Mouse (Mus musculus): ENCODE measurements around the gene Rnf215. TPM values are rescaled to one million over a fixed set of nuclear protein-coding genes. Genes with fewer than 3 reads are reported as not detected.

Rnf215 gene
- polyA plus RNA-seq (2012; rRNA removed) = 25.2 and 26.7 TPM in 2 replicates

- Histone ChIP-seq H3K4me1 (ENCODE audit: control insufficient read depth, insufficient read depth, low read length) (peaks cover 9% of the 10 kb centered on the region), H3K4me3 (ENCODE audit: insufficient read depth, low read depth, low read length) (peak within 1 kb of the TSS; percentile 85), H3K27ac (ENCODE audit: insufficient read depth, low read depth, low read length) (peak within 1 kb of the TSS; percentile 85), H3K36me3 (ENCODE audit: control insufficient read depth, insufficient read depth, low read length) (no peaks in the 10 kb centered on the region), H3K27me3 (replicated peaks; ENCODE audit: control insufficient read depth, insufficient read depth, low read length) (no peaks in the 10 kb centered on the region)
- DNase-seq = peak; percentile 94
- WGBS = under 1% methylated on average over 66 of the region's 66 CpGs
- peak; percentile 54 for TF ChIP-seq POLR2A (IDR thresholded peaks at IDR 0.05; ENCODE audit: low read depth, low read length)
- TF ChIP-seq CTCF (conservative IDR thresholded peaks at IDR 0.05; ENCODE audit: insufficient read depth, insufficient read length, low read depth, low read length) = peak; percentile 66
Measured at GRCm38 (mm10) chr11:4134986-4135935, at the start of gene Rnf215. TSS of gene Rnf215 (plus strand) at chr11:4135202.

GRCm38 (mm10) chr11:4086246-4086645 lies 48.8 kb upstream of the Rnf215 start:
- 48% methylated on average over 1 of the region's 1 CpGs for WGBS
- Histone ChIP-seq H3K36me3 (ENCODE audit: control insufficient read depth, insufficient read depth, low read length) (no peaks in the 10 kb centered on the region), H3K27me3 (replicated peaks; ENCODE audit: control insufficient read depth, insufficient read depth, low read length) (no peaks in the 10 kb centered on the region), H3K4me1 (ENCODE audit: control insufficient read depth, insufficient read depth, low read length) (no peaks in the 10 kb centered on the region), H3K27ac (ENCODE audit: insufficient read depth, low read depth, low read length) (no peak overlapping the region), H3K4me3 (ENCODE audit: insufficient read depth, low read depth, low read length) (no peak overlapping the region)
- DNase-seq = no peak
- TF ChIP-seq POLR2A (IDR thresholded peaks at IDR 0.05; ENCODE audit: low read depth, low read length) (no peak), CTCF (conservative IDR thresholded peaks at IDR 0.05; ENCODE audit: insufficient read depth, insufficient read length, low read depth, low read length) (no peak)

GRCm38 (mm10) chr11:4087267-4087666 lies 47.7 kb upstream of the Rnf215 start:
- Histone ChIP-seq H3K36me3 (ENCODE audit: control insufficient read depth, insufficient read depth, low read length) (peaks cover 3% of the 10 kb centered on the region; the same call in 1 of the 2 replicates), H3K4me3 (ENCODE audit: insufficient read depth, low read depth, low read length) (no peak overlapping the region), H3K27me3 (replicated peaks; ENCODE audit: control insufficient read depth, insufficient read depth, low read length) (no peaks in the 10 kb centered on the region), H3K4me1 (ENCODE audit: control insufficient read depth, insufficient read depth, low read length) (no peaks in the 10 kb centered on the region), H3K27ac (ENCODE audit: insufficient read depth, low read depth, low read length) (no peak overlapping the region)
- TF ChIP-seq POLR2A (IDR thresholded peaks at IDR 0.05; ENCODE audit: low read depth, low read length) (no peak), CTCF (conservative IDR thresholded peaks at IDR 0.05; ENCODE audit: insufficient read depth, insufficient read length, low read depth, low read length) (no peak)
- DNase-seq = no peak
- 68% methylated on average over 2 of the region's 2 CpGs for WGBS

- no peak for TF ChIP-seq POLR2A (IDR thresholded peaks at IDR 0.05; ENCODE audit: low read depth, low read length)
- TF ChIP-seq CTCF (conservative IDR thresholded peaks at IDR 0.05; ENCODE audit: insufficient read depth, insufficient read length, low read depth, low read length) = no peak
- Histone ChIP-seq H3K27me3 (replicated peaks; ENCODE audit: control insufficient read depth, insufficient read depth, low read length) (no peaks in the 10 kb centered on the region), H3K4me3 (ENCODE audit: insufficient read depth, low read depth, low read length) (peak overlapping the region; percentile 62; the same call in 1 of the 2 replicates), H3K27ac (ENCODE audit: insufficient read depth, low read depth, low read length) (no peak overlapping the region), H3K36me3 (ENCODE audit: control insufficient read depth, insufficient read depth, low read length) (peaks cover 3% of the 10 kb centered on the region; the same call in 1 of the 2 replicates), H3K4me1 (ENCODE audit: control insufficient read depth, insufficient read depth, low read length) (peaks cover 10% of the 10 kb centered on the region)
- 73% methylated on average over 18 of the region's 18 CpGs for WGBS
- peak; percentile 53 for DNase-seq
Measured at GRCm38 (mm10) chr11:4093459-4094377, 41.3 kb upstream of the Rnf215 start.

DNA sequence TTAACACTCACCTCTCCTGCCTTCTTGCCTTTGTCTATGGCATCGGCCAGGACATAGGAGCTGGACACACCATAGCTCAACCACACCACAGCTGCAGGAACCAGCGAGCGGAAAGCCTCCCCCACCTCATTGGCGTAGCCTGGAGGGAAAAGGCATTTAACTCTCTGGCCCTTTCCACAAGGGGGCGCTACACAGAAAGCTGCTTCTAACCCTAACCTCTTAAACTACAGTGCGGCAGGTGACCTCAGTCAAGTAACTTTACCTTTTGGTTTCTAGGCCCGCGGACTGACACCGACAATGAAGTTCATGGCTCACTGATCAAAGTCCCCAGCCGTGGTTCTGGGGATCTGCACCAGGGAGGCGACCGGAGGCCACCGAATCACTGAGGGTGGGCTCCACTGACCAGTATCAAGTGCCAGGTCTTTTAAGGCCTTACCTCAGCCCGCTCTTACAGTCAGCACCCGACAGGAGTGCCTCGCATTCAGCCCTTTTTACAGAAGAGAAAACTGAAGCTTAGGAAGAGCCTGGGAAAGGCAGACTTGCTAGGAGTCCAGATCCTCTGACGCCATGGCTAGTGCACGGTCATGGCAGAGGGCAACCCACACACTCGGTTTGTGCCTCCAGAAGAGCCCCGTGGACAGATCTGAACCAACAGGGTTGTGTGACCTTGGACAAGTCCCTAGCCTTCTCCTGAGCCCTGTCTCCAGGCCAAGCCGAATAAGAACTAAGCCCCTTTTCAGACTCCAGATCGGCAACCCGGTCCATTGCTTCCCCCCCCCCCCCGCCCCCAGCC lies 40.4 kb upstream of the Rnf215 start:
- Histone ChIP-seq H3K4me3 (ENCODE audit: insufficient read depth, low read depth, low read length) (peak overlapping the region; percentile 62), H3K27ac (ENCODE audit: insufficient read depth, low read depth, low read length) (peak overlapping the region; percentile 68), H3K4me1 (ENCODE audit: control insufficient read depth, insufficient read depth, low read length) (peaks cover 10% of the 10 kb centered on the region), H3K27me3 (replicated peaks; ENCODE audit: control insufficient read depth, insufficient read depth, low read length) (no peaks in the 10 kb centered on the region), H3K36me3 (ENCODE audit: control insufficient read depth, insufficient read depth, low read length) (peaks cover 3% of the 10 kb centered on the region; the same call in 1 of the 2 replicates)
- peak; percentile 84 for DNase-seq
- 6% methylated on average over 24 of the region's 24 CpGs for WGBS
- TF ChIP-seq POLR2A (IDR thresholded peaks at IDR 0.05; ENCODE audit: low read depth, low read length) (no peak), CTCF (conservative IDR thresholded peaks at IDR 0.05; ENCODE audit: insufficient read depth, insufficient read length, low read depth, low read length) (peak; percentile 84)
